Mouse (Mus musculus): Measurements from ENCODE around the gene Zp1.
A peak's percentile ranks its signal among the peaks of the same experiment; 100 is the strongest.

The Zp1 gene

GRCm38 (mm10) chr19:10920532-10920931, at the start of gene Zp1:
TSS of gene Zp1 (minus strand) at chr19:10920632.
- no peak for DNase-seq (ENCODE audit: extremely low spot score)

GRCm38 (mm10) chr19:10968578-10968977, 48.1 kb upstream of the Zp1 start:
- no peak for DNase-seq (ENCODE audit: extremely low spot score)

GRCm38 (mm10) chr19:10965721-10966120, 45.3 kb upstream of the Zp1 start:
- no peak for DNase-seq (ENCODE audit: extremely low spot score)

- DNase-seq (ENCODE audit: extremely low spot score) = no peak
Observed at GRCm38 (mm10) chr19:10959978-10960346, 39.5 kb upstream of the Zp1 start.

- DNase-seq (ENCODE audit: extremely low spot score) = peak; percentile 75
Observed at GRCm38 (mm10) chr19:10959085-10959977, 38.9 kb upstream of the Zp1 start.

GRCm38 (mm10) chr19:10952021-10952939, 31.8 kb upstream of the Zp1 start:
- no peak for DNase-seq (ENCODE audit: extremely low spot score)

GRCm38 (mm10) chr19:10949558-10949957, 29.1 kb upstream of the Zp1 start:
- DNase-seq (ENCODE audit: extremely low spot score) = no peak

GRCm38 (mm10) chr19:10949112-10949511, 28.7 kb upstream of the Zp1 start, which contains the start of gene Ccdc86:
TSS of gene Ccdc86 (minus strand) at chr19:10949266.
- DNase-seq (ENCODE audit: extremely low spot score) = peak; percentile 95

- no peak for DNase-seq (ENCODE audit: extremely low spot score)
Observed at GRCm38 (mm10) chr19:10948416-10948815, 28.0 kb upstream of the Zp1 start.

GRCm38 (mm10) chr19:10947219-10947618, 26.8 kb upstream of the Zp1 start:
- no peak for DNase-seq (ENCODE audit: extremely low spot score)

- no peak for DNase-seq (ENCODE audit: extremely low spot score)
Observed at GRCm38 (mm10) chr19:10946506-10946905, 26.1 kb upstream of the Zp1 start.

GRCm38 (mm10) chr19:10943955-10944354, 23.5 kb upstream of the Zp1 start:
- no peak for DNase-seq (ENCODE audit: extremely low spot score)

- DNase-seq (ENCODE audit: extremely low spot score) = no peak
Observed at GRCm38 (mm10) chr19:10940801-10941457, 20.5 kb upstream of the Zp1 start.

- peak; percentile 89 for DNase-seq (ENCODE audit: extremely low spot score)
Observed at GRCm38 (mm10) chr19:10940097-10940800, 19.8 kb upstream of the Zp1 start.

GRCm38 (mm10) chr19:10938771-10939170, 18.3 kb upstream of the Zp1 start:
- no peak for DNase-seq (ENCODE audit: extremely low spot score)

- no peak for DNase-seq (ENCODE audit: extremely low spot score)
Observed at GRCm38 (mm10) chr19:10937110-10937563, 16.7 kb upstream of the Zp1 start, which contains the start of gene Ptgdr2. TSS of gene Ptgdr2 (plus strand) at chr19:10937160.

GRCm38 (mm10) chr19:10936077-10936476, 15.6 kb upstream of the Zp1 start:
- no peak for DNase-seq (ENCODE audit: extremely low spot score)

GRCm38 (mm10) chr19:10935029-10935428, 14.6 kb upstream of the Zp1 start:
- DNase-seq (ENCODE audit: extremely low spot score) = peak; percentile 17

- DNase-seq (ENCODE audit: extremely low spot score) = no peak
Observed at GRCm38 (mm10) chr19:10930641-10931040, 10.2 kb upstream of the Zp1 start.

- DNase-seq (ENCODE audit: extremely low spot score) = no peak
Observed at GRCm38 (mm10) chr19:10926666-10927065, 6.2 kb upstream of the Zp1 start.

GRCm38 (mm10) chr19:10926123-10926621, 5.7 kb upstream of the Zp1 start:
- DNase-seq (ENCODE audit: extremely low spot score) = peak; percentile 46
